Mouse (Mus musculus) urinary bladder, postnatal 14 days (tissue): Measurements from ENCODE around the gene Ticrr.

ENCODE experiments used
- DNase-seq: peaks from one replicate; pipeline ENCODE4 v3.0.0; 2021; ENCODE audit warnings: low spot score

Gene Ticrr

GRCm38 (mm10) chr7:79680231-79680630 is 20.2 kb downstream of the Ticrr start:
- DNase-seq = no peak

GRCm38 (mm10) chr7:79696495-79696894 is 36.5 kb downstream of the Ticrr start:
- no peak for DNase-seq

GRCm38 (mm10) chr7:79702755-79703154 is 42.8 kb downstream of the Ticrr start:
- no peak for DNase-seq

- no peak for DNase-seq
These were observed 45.2 kb downstream of the Ticrr start for GRCm38 (mm10) chr7:79705210-79705609.

- no peak for DNase-seq
These were observed 50.2 kb downstream of the Ticrr start for GRCm38 (mm10) chr7:79710130-79710607.

GRCm38 (mm10) chr7:79710831-79711230 is 50.8 kb downstream of the Ticrr start:
- DNase-seq = no peak

GRCm38 (mm10) chr7:79715187-79715981 is 55.4 kb downstream of the Ticrr start, which contains the start of gene Kif7:
Kif7 (minus strand) TSS chr7:79715720.
- DNase-seq = peak; percentile 81

GRCm38 (mm10) chr7:79721386-79721977 is 61.5 kb downstream of the Ticrr start:
- DNase-seq = peak; percentile 46

- DNase-seq = peak; percentile 63
These were observed 67.1 kb downstream of the Ticrr start for GRCm38 (mm10) chr7:79727091-79727490.

GRCm38 (mm10) chr7:79728219-79728618 is 68.2 kb downstream of the Ticrr start:
- peak; percentile 58 for DNase-seq

GRCm38 (mm10) chr7:79729169-79729568 is 69.2 kb downstream of the Ticrr start:
- peak; percentile 64 for DNase-seq

- no peak for DNase-seq
These were observed 69.9 kb downstream of the Ticrr start for GRCm38 (mm10) chr7:79729743-79730370.

GRCm38 (mm10) chr7:79731438-79731837 is 71.4 kb downstream of the Ticrr start:
- no peak for DNase-seq

GRCm38 (mm10) chr7:79732622-79733021 is 72.6 kb downstream of the Ticrr start, which contains the start of gene Plin1:
Plin1 (minus strand) TSS chr7:79732903.
- no peak for DNase-seq

- DNase-seq = peak; percentile 54
These were observed 74.6 kb downstream of the Ticrr start for GRCm38 (mm10) chr7:79734563-79734962.

GRCm38 (mm10) chr7:79736511-79736910 is 76.5 kb downstream of the Ticrr start:
- no peak for DNase-seq

- no peak for DNase-seq
These were observed 78.9 kb downstream of the Ticrr start for GRCm38 (mm10) chr7:79738913-79739312.

GRCm38 (mm10) chr7:79740279-79740678 is 80.3 kb downstream of the Ticrr start:
- DNase-seq = no peak

- DNase-seq = no peak
These were observed 82.3 kb downstream of the Ticrr start for GRCm38 (mm10) chr7:79742277-79742658.

GRCm38 (mm10) chr7:79742659-79743536 is 82.9 kb downstream of the Ticrr start, which contains the start of the genes Pex11a and Wdr93:
Pex11a (minus strand) TSS chr7:79743131.
Wdr93 (plus strand) TSS chr7:79743163.
- DNase-seq = peak; percentile 80

GRCm38 (mm10) chr7:79744051-79744450 is 84.1 kb downstream of the Ticrr start:
- no peak for DNase-seq

GRCm38 (mm10) chr7:79744585-79744984 is 84.6 kb downstream of the Ticrr start:
- no peak for DNase-seq
